Mouse (Mus musculus): ENCODE results near the gene Rab6b.

The Rab6b gene

DNA sequence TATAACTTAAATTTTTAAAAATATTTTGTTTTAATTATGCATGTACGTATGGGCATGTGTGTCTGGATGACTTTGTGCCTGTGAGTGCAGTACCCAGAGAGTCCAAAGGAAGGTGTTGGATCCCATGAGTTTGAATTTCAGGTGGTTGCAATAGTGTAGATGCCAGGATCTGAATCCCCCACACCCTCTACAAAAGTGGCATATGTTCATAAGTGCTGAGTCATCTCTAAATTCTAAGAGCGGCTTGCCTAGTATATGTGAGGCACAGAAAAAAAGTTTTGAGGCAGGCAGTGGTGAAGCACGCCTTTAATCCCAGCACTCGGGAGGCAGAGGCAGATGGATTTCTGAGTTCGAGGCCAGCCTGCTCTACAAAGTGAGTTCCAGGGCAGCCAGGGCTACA lies 94.2 kb downstream of the Rab6b start:
- DNase-seq (ENCODE audit: low read depth) = no peak

- peak; percentile 73 for DNase-seq (ENCODE audit: low read depth)
These were observed 96.3 kb downstream of the Rab6b start for GRCm38 (mm10) chr9:103207846-103208245.

DNA sequence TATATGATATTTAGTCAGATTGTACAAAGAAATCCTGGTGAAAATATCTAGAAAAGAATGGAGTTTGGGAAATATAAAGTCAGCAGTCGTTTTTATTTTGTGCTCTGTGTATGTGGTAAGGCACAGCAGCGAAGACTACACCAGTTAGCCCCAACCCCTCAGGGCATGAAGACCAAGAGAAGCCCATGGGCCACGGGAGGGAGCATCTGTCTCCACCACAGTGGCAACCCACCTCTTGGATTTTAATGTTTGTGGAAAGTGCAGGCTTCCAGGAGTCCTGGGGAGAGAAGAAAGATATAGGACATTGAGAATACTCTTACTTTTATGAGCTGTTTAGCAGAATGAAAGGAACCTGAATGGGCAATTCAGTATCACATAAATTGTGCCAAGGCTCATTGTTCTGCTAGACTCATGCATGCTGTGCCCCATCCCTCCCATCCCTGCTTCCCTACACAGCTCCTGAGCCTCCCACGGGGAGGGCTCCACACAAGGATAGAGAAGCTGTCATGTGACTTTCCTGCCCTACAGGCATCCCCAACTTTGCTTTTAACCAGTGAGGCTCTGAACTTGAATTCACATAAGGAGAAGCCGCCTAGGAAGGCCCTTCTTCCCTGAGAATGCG lies 97.3 kb downstream of the Rab6b start:
- DNase-seq (ENCODE audit: low read depth) = no peak

- no peak for DNase-seq (ENCODE audit: low read depth)
These were observed 101.2 kb downstream of the Rab6b start for GRCm38 (mm10) chr9:103212654-103213420.

- DNase-seq (ENCODE audit: low read depth) = no peak
These were observed 102.0 kb downstream of the Rab6b start for GRCm38 (mm10) chr9:103213631-103214030.

DNA sequence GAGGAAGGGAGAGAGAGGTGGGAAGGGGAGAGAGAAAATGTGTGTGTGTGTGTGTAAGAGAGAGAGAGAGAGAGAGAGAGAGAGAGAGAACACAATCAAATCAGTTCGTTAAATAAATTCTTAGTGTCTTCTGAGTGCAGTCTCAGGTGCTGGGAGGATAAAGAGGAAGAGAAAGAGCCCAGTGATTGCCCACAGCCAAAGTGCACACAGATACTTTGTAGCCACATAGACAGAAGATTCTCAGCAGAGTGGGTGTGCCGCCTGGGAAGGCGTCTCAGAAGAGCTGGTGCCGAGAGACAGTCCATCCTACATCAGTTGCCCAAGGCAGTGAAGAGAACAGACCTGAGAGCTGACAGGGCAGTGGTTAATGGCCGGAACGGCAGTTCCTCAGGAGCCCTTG lies 102.7 kb downstream of the Rab6b start:
- no peak for DNase-seq (ENCODE audit: low read depth)

DNA sequence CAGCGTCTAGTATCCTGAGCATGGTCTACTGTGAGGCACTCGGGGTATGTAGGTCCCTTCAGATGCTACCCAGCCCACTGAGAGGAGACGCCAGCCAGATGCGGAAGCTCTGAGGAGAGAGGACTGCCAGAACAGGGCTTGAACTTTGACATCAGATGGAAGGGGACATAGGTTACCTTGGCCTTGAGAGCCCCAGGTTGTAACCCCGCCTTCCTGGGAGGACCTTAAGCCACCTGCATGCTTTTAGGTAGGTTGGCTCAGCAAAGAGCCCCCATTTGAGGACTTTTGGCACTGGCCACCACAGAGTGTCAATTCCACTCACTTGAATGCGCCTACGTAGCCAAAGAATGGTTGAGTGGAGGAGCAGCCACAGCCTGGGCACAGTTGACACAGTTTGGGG lies 113.1 kb downstream of the Rab6b start:
- no peak for DNase-seq (ENCODE audit: low read depth)

DNA sequence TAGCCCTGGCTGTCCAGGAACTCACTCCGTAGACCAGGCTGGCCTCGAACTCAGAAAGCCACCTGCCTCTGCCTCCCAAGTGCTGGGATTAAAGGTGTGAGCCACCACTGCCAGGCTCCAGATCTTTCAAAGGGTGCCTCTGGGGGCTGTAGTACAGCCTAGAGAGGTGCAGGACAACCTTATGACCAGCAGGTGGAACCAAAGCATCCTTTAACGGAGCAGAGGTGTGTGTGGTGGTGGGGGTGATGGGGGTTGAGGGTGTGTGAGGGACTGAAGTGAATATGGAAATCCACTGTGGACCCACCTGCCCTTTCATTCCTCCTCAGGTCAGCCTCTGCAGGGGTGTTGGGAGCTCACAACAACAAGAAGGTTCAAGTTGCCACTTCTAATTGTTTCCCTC lies 113.9 kb downstream of the Rab6b start:
- DNase-seq (ENCODE audit: low read depth) = peak; percentile 24

GRCm38 (mm10) chr9:103226806-103227205 lies 115.2 kb downstream of the Rab6b start:
- DNase-seq (ENCODE audit: low read depth) = no peak

GRCm38 (mm10) chr9:103227760-103228159 lies 116.2 kb downstream of the Rab6b start:
- no peak for DNase-seq (ENCODE audit: low read depth)

DNA sequence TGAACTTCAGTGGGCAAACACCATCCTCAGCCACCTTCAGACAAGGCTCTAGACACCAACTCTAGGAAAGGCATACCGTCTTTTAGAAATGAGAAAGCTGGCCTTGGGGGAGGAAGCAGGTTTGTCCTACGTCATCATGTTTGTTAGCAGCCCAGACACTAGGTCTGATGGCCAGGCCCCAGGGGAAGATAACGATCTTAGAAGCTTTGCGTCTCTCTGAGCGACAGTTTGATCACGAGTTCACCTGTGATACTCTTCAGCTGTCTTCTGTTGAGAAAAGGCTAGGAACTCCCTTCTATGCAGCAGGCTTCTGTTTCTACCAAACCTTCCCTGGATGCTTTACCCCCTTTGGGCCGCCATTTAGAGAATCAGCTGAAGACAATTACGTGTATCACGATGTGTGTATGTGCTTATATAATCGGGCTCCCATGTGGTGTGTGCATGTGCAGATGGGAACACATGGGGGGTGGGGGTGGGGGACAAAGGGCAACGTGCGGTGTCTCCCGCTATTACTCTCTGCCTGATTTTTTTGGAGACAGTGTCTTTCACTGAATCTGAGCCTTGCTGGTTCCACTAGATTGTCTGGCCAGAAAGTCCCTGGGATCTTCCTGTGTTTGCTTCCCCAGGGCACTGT lies 116.9 kb downstream of the Rab6b start:
- DNase-seq (ENCODE audit: low read depth) = no peak

DNA sequence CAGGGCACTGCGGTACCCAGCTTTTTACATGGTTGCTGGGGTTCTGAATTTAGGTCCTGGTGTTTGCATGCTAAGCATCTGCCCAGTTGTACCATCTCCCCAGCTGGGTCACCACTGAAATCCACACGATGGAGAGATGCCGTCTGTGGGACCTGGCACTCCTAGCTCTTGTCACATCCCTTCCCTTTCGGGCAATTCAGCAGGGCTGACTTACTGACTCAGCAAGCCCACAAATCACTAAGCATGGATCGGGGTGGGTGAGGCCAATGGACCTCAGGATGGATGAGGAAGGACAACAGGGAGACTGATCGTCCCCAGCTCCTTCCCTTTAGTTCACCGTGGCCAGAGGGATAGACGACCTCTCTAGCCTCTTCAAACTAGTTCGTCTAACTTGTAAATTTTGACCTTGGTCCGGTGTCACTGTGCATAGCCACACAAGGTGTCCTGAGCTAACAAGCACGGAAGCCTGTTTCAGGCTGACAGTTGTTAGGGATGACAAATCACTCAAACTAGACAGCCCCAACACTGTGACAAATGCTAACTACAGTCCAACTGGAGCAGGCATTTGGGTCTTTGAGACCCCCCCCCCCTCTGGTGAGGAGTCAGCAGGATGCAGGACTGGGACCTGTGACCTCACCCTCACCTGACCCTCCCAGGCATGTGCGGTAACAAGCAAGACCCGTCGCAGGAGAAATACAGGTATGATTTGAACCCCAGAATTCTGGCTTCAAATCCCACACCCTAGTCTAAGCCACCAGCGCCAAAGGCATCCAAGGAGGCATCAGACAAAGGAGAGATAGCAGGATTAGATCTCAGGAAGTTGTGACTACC lies 117.7 kb downstream of the Rab6b start:
- DNase-seq (ENCODE audit: low read depth) = no peak

GRCm38 (mm10) chr9:103230151-103230951 lies 118.8 kb downstream of the Rab6b start, which contains the start of the genes Gm20425 and Trf:
Gene Gm20425, minus strand, starts transcription at chr9:103230307.
Gene Trf, minus strand, starts transcription at chr9:103230444.
- no peak for DNase-seq (ENCODE audit: low read depth)

DNA sequence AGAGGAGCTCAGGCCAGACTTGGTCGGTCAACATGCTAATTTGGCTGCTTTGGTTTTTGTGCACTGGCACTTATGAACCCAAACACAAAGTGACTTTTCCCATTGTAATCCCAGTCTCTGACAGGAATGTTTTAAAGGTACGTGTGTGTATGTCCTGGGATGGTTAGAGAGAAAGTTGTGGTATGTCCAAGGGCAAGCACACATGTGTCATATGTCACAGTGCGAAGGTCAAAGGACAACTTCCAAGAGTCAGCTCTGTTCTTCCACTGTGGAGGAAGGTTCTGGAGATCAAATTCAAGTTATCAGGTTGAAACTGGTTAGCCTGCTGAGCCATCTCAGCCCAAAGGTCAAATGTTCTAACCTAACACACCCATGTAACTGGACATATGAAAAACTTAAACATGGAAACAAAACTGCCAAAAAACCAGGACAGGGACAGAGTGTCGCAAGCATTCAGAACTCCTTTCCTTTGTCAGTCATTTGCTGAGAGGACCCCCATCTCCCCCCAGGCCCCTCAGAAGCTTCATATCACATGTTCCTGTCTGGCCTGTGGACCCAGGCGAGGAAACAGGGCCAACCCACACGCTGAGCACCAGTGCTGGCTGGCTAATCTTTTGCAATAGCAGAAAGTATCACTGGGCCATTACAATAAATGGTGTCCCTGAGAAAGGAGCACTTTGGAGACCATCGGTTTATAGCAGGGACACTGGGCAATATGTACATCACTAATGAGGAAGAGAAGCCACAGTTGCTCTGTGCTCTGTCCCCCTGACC lies 120.8 kb downstream of the Rab6b start:
- no peak for DNase-seq (ENCODE audit: low read depth)

DNA sequence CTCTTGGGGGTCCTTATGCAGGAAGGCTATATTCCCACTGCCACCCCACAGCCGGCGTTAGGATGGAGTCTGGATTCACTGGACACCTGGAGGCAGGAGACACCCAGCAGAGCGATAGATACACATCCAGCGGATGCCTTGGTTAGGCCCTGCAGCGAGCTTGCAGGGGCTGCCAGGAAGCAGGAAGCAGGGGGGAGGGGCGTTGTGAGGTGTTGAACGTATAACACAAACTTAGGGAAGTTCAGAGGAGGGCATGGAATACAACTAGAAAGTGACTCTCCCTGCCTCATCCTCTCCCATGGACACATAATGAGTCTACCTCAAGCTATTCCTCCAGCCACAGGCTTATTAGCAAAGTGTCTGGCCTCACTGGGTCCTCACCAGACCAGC lies 121.4 kb downstream of the Rab6b start:
- DNase-seq (ENCODE audit: low read depth) = no peak

- no peak for DNase-seq (ENCODE audit: low read depth)
These were observed 122.5 kb downstream of the Rab6b start for GRCm38 (mm10) chr9:103234059-103234458.

GRCm38 (mm10) chr9:103234565-103235165 lies 123.1 kb downstream of the Rab6b start:
- DNase-seq (ENCODE audit: low read depth) = no peak
